Mouse (Mus musculus) small intestine, adult 2 months (tissue): Measurements from ENCODE around the gene Lsm12.

Experiments
- CTCF ChIP-seq: fragments of 200-500 bp; IDR thresholded peaks from 2 replicates; pipeline ENCODE4 v1.5.1; 2012; ENCODE audit warnings: low read depth, mild to moderate bottlenecking, control low read depth, inconsistent platforms, low read length, moderate library complexity, mixed read lengths; ENCODE audit not compliant: insufficient replicate concordance, insufficient read length; ENCODE audit errors: extremely low read depth
- POLR2A ChIP-seq: fragments of 200-500 bp; IDR thresholded peaks from 2 replicates; pipeline ENCODE4 v1.6.1; 2012; ENCODE audit warnings: low read depth, mild to moderate bottlenecking, control low read depth, inconsistent platforms, low read length, moderate library complexity

- peak; percentile 39; the same call in 1 of the 2 replicates for TF ChIP-seq CTCF
- TF ChIP-seq POLR2A, result no peak
Observed at GRCm38 (mm10) chr11:102223166-102223565, 38.1 kb upstream of the Lsm12 start.
